Mouse (Mus musculus) brain, adult 2 months (tissue): ENCODE results near the gene Kalrn.
A peak's percentile ranks its signal among the peaks of the same experiment; 100 is the strongest.

ENCODE experiments used
- DNase-seq: peaks from one replicate; pipeline ENCODE4 v3.0.0; 2011; ENCODE audit warnings: low read depth, low spot score

The Kalrn gene

DNA sequence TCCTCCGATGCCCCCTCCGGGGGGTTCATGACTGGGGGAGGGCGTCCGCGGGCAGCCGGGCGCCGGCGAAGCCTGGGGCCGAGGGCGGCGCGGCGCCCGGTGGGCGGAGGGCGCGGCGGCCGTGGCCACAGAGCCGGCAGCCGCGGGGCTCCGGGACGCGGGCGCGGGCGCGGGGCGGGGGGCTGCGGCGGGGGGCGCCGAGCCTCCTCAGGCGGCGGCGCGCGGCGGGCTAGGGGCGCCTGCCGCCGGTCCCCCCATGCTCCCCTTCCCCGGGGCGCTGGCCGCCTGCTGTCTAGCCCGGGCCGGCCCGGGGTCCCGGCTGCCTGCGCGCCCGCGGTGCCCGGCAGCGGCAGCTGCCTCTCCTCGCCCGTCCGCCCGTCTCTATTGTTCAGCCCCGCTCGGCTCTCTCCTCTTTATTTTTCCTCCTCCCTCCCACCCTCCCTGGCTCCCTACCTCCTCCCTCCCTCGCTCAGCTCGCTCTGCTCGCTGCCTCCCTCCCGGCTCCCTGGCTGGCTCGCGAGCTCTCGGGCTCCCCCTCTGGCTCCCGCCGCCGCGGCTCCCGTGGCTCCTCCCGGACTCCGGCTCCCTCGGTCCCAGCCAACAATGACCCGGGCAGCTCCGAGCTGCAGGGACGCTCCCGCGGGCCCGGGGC lies at the start of gene Kalrn:
Kalrn (minus strand) TSS at position 382 of the 652 bp plus-strand sequence.
- peak; percentile 94 for DNase-seq

- DNase-seq, result no peak
These were observed 40.7 kb upstream of the Kalrn start for GRCm38 (mm10) chr16:34614021-34614420.

DNA sequence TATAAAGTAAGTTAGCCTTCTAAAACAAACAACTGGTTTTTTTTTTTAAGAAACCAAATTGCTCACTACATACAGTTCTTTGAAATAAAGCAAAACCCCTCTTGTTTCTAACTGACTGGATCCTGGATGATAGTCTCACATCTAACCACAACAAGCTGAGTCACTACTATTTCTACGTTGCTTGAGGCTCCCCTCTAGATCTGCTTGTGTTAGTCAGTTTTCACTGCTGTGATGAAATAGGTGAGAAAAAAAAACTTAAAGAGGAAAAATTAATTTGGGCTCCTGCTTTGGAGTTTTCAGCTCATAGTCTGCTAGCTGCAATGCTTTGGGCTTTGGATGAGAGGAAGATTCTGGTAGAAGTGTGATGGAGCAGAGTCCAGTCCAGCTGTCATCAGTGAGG lies 36.8 kb upstream of the Kalrn start:
- DNase-seq, result no peak

- DNase-seq, result peak; percentile 48
These were observed 32.3 kb upstream of the Kalrn start for GRCm38 (mm10) chr16:34605679-34606078.

DNA sequence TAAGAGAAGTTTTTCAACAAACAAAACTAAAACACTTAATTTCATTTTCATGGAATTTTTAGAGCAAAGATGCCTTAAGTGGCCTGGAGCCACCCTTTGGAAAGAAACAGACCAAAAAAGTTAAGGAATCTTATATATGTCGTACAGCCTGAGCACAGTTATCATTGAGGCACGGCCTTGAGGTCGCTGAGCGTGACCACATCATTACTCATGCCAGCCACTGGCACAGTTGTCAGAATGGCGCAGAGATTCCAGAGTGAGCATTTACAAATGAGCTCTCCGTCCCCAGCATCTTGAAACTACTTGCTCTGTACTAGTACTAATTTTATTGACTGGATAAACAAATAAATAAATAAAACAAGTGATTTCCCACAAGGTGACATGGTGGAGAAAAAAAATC lies 30.5 kb upstream of the Kalrn start:
- no peak for DNase-seq

- no peak for DNase-seq
These were observed 29.7 kb upstream of the Kalrn start for GRCm38 (mm10) chr16:34603076-34603475.

- no peak for DNase-seq
These were observed 28.6 kb upstream of the Kalrn start for GRCm38 (mm10) chr16:34601954-34602353.

GRCm38 (mm10) chr16:34595294-34595693 lies 22.0 kb upstream of the Kalrn start:
- DNase-seq, result no peak

GRCm38 (mm10) chr16:34594597-34595262 lies 21.4 kb upstream of the Kalrn start:
- DNase-seq, result no peak

GRCm38 (mm10) chr16:34592696-34593095 lies 19.4 kb upstream of the Kalrn start:
- no peak for DNase-seq

- DNase-seq, result no peak
These were observed 18.6 kb upstream of the Kalrn start for GRCm38 (mm10) chr16:34591934-34592333.

GRCm38 (mm10) chr16:34579671-34580326 lies 6.5 kb upstream of the Kalrn start:
- no peak for DNase-seq

DNA sequence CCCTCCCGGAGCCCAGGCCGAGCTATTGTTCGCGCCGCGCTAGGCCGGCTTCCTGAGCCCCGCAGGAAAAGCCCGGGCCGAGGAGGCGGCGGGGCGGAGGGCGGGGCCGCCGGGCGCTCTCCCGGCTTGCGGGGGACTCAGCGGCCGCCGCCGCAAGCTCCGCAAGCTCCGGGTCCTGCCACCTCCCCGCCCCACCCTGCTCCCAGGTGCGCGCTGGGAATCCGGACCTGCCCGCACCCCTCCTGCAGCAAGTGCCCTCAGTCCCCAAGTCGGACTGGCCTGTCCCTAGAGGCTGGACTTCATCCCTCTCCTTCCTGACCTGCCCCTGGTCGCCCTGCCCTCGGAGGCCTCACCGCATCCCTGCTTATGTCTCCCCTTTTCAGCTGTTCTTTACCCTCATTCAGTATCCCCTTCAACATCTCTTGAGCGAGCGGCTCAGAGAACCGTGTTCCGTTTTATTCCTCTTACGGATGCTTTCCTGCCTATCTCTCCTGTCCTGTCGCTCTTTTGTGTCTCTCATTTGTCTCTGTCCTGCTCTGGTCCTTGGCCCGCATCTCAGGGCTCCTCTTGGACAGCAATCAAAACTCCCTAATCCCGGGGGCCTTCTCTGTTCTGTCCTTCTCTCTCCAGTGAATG lies 642 bp upstream of the Kalrn start:
- DNase-seq, result no peak

- DNase-seq, result no peak
These were observed 754 bp downstream of the Kalrn start for GRCm38 (mm10) chr16:34572406-34573150.

DNA sequence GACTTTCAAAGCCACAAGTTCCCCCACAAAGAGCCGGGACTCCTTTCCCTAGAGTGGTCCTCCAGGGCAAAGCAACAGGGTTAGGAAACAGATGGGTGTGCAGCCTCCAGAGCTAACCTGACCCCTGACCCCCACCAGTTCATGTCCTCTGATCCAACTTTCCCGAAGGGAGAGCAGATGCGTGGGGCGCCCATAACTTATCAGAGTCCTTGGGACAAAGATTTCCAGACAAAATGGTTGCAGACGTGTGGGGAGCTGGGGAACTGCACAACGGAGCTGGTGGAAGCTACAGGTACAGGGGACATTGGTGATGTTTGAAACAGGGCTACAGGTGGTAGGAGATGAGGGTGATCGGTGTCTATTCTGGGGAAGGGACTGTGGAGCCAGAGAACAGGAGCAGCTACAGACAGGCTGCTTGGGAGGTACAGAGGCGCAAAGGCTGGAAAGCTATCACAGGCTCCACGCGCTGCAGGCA lies 1.4 kb downstream of the Kalrn start:
- no peak for DNase-seq

DNA sequence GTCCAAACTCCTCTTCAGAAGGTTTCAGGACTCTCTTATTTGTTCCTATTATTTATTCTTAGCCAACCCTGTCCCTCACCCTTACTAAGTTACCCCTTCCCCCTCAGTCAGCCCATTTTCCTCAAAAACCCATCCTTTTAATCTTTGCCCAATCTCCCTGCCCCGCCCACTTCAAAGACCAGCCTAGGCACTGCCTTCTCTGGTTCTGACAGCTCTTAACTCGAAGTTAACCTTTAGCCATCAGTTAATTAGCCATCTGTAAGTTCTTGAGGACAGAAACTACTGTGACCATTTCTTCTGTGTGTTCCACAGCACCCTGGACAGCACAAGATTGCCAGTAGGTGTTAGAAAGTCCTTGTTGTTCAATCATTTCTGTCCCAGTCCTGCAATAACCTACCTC lies 3.4 kb downstream of the Kalrn start:
- no peak for DNase-seq

DNA sequence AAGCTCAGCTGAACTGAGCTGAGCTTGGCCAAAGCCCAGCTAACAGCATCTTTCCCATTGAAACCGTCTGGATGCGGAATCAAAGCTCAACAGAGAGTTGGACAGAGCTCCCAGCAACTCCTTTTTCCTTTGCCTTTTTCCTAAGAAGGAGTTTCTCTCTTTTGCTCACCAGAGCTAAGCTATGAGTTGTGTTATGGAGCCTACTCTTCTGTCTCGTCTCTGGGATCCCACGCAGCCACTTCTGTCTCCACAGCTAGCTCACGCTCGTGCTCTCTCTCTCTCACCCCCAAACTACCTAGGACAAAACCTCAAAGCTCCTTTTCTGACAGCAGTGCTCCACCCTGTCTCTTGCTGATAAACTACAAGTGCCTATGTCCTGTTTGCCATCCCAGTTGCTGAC lies 4.5 kb downstream of the Kalrn start:
- peak; percentile 84 for DNase-seq

DNA sequence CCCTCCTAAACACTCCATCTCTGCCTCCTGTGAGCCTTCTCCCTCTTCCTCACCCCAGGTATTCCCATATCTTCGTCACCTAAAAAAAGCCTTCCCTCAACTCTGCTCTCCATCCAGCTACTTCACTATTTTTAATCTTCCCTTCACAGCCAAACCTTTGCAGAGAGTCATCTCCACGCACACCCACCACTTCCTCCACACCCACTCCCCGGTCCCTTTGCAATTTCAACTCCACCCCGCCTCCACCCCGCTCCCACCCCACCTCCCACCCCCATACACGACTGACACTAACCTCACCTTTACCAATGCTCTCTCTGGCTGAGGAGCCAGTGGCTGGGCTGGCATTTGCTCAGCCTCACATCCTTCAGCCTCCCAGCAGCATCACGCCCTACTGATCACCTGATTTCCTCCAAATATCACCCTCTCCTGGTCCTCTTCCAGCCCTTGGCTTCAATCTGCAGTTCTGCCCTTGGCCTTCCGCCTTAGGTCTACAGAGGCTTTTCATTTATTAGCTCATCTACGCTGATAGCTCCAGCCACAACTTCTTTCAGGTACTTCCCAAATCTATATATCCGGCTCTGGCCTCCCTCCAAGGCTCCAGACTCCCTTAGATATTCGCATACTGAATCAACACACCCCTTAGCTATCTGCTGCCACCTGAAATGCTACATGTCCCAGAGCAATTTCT lies 9.6 kb downstream of the Kalrn start:
- DNase-seq, result peak; percentile 60

DNA sequence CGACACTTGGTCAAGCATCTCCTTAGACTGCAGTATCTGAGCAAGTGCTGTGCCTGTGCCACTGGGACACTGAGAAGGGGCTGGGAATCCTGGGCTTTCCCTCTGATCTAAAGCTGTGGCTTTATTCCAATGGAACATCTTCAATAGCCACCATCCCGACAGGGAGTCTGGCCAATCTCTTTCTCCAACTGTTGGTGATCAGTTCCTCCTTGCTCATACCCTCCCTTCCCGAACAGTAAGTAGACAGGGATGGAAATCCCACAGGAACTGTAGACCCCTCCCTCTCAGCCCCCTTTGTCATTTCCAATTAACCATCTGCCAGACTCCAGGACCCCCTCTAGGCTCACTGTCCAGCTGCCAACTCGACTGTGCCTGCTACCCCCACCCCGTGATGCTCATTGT lies 11.6 kb downstream of the Kalrn start:
- DNase-seq, result no peak

GRCm38 (mm10) chr16:34560814-34561213 lies 12.5 kb downstream of the Kalrn start:
- peak; percentile 86 for DNase-seq

DNA sequence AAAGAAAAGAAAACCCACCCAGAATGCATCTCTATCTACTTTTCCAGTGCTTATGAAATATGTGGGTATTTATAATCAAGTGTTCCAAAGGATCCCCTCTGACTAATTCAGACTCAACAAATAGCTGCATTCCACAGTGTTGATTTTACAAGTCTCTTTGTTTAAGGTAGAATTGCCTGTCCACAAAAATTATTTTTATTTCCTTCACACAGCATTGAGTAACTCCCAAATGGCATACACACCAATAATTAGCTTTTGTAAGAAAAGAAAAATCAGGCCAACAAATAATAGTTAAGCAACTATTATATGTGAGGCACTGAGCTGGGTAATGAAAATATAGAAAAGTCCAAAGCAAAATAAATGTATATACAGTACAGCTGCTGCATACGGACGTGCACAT lies 12.9 kb downstream of the Kalrn start:
- no peak for DNase-seq
